Mouse (Mus musculus) v-Abl transformed pro-B cells (cell line): ENCODE measurements around the gene Ggps1.

ENCODE experiments used
- in situ Hi-C, 2 experiments: fragments of 400-800 bp; cut with MboI; formaldehyde crosslinking; loops; one replicate each; pipeline ENCODE4 v1.15.1; 2025; ENCODE audit not compliant: unreplicated experiment in 2 of 2

Ggps1 gene

DNA sequence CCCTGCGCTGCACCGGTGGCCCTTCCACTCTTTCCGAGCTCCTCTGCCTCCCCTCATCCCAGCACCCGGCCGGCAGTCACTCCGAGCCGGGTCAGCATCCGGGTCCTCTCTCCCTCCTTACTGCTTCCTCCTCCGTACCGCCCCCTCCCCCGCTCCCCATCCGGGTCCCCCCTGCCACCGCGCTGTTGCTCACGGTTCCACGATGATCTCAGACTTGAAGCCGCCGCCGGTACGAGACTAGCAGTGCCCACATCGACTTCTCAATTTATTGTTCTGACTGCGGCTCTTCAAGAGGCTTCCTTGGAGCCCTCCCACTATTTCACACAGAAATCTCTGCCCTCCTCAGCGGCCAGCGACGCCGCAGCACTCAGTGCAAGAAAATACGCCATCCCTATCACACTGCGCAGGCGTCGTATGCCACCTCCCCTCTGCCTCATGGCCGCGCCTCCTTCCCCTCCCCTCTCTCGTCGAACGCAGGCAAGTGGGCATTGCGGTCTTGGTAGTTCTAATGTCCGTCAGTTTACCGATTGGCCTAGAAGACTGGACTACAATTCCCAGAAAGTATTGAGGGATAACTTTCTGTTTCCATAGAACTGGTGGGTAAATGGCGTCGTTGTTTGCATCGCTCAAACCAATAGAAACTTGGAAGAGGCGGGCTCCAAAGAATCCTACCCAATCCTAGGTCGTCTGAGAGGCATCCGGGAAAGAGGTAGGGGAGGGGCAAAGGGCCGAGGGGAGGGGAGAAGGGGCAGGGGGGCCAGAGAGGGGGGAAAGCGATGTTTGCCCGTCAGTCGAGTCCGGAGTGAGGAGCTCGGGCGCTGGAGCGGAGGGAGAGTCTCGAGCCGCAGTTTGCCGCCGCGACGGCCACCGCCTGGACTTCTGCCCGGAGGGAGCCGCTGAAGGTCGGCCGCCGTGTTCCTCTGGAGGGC lies at the start of gene Ggps1, which contains the start of gene Arid4b:
TSS of gene Ggps1 (minus strand) at position 476 of the 929 bp plus-strand sequence.
TSS of gene Arid4b (plus strand) at position 220 of the 929 bp plus-strand sequence.
- in situ Hi-C loops = loop anchor here in 1 of 2 experiments (25.0 kb wide), 2 partner anchors 549 to 1626 kb away; partner anchors contain the start of genes Mrpl32 and Psma2

GRCm38 (mm10) chr13:14111146-14111545 lies 47.9 kb upstream of the Ggps1 start:
- in situ Hi-C loops = no loop called here

- in situ Hi-C loops = no loop called here
These were observed 47.0 kb upstream of the Ggps1 start for GRCm38 (mm10) chr13:14110154-14110873.

DNA sequence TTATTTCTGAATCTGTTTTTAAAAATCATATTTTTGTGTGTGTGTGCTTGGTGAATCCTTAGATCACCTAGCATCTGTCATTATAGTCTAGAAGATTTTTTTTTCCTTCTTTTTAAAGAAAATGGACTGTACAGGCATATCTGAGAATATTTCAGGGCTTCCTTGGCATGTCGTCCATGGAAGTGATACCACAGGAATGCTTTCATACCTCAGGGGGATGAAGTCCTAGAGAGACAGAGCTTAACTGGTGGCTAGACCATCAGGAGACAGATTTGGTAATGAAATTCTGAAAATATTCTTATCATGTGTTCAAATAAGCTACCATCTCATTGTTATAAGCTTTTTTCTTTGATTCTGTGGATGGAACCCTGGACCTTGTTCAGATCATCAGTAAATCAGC lies 39.7 kb upstream of the Ggps1 start:
- in situ Hi-C loops = no loop called here

- in situ Hi-C loops = no loop called here
These were observed 25.4 kb upstream of the Ggps1 start for GRCm38 (mm10) chr13:14088669-14089068.

DNA sequence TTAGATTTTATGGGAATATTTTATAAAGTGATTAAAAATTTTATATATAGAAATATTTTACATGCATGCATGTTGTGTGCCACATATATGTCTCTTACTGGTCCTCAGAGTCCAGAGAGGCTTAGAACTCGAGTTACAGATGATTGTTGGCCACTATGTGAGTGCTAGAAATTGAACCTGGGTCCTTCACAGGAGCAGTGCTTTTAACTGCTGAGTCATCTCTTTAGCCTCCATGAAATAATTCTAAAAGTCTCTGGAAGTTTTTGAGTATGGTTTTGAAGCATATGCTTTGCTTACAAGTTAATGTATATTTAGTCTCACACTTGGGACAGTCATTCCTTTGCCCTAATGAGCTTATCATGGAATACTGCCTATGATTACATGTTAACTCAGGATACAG lies 12.0 kb upstream of the Ggps1 start:
- in situ Hi-C loops = no loop called here

GRCm38 (mm10) chr13:14074371-14074770 lies 11.1 kb upstream of the Ggps1 start:
- in situ Hi-C loops = loop anchor here in 1 of 2 experiments (25.0 kb wide), 2 partner anchors 538 to 1637 kb away; partner anchors contain the start of genes Mrpl32 and Psma2

DNA sequence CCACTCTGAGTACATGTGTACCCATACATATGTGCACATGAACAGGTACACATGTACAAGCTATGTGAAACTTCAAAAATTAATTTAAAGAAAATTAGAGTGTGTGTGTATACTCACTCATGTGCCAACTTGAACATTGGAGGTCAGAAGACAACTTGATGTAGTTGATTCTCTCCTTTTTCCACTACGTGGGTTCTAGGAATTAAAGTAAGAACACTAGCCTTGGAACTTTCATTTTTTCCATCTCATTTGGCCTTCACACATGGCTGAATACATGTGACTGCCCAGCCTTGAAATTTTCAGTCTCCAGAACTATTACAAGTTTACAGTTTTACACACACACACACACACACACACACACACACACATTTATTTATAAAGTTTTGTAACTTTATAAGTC lies 6.0 kb upstream of the Ggps1 start:
- in situ Hi-C loops = loop anchor here in 1 of 2 experiments (25.0 kb wide), 2 partner anchors 543 to 1632 kb away; partner anchors contain the start of genes Mrpl32 and Psma2

DNA sequence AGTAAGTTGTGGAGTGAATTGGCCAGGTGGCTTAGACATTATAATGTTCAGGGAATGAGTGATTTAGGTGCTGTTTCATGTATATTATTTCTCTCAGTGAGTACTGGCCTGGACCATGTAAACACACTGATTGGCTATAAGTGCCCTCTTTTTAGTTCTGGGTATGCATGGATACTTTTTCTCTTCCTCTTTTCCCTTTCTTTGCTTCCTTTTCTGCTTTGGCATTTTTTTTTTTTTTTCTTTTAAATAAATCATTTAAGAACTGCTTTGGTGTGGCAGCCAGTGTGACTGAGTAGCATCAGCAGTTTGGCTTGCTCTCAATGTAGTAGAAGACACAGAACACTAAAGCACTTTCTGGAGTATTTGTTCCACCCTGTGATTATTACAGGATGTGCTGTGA lies 4.7 kb upstream of the Ggps1 start:
- in situ Hi-C loops = loop anchor here in 1 of 2 experiments (25.0 kb wide), 2 partner anchors 544 to 1631 kb away; partner anchors contain the start of genes Mrpl32 and Psma2

DNA sequence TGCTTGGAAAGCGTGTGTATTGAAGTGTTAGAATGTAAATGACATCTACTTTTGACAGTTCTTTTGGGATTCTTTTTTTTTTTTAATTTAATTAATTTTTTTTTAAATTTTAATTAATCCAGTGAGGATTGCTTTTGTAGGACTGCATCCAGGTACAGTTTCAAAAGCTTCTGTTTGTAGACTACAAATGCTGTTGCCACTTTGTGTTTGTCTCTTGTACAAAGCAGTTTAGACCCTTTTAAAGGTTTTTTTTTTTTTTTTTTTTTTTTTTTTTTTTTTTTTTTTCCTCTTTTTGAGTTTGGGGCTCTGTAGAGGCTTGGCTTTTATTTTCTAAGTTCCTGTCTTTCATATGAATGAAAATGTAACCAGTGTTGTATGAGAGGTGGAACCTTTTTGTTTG lies 2.4 kb upstream of the Ggps1 start:
- in situ Hi-C loops = loop anchor here in 1 of 2 experiments (25.0 kb wide), 2 partner anchors 547 to 1628 kb away; partner anchors contain the start of genes Mrpl32 and Psma2

- in situ Hi-C loops = loop anchor here in 1 of 2 experiments (25.0 kb wide), 2 partner anchors 547 to 1628 kb away; partner anchors contain the start of genes Mrpl32 and Psma2
These were observed 1.7 kb upstream of the Ggps1 start for GRCm38 (mm10) chr13:14065028-14065380.

DNA sequence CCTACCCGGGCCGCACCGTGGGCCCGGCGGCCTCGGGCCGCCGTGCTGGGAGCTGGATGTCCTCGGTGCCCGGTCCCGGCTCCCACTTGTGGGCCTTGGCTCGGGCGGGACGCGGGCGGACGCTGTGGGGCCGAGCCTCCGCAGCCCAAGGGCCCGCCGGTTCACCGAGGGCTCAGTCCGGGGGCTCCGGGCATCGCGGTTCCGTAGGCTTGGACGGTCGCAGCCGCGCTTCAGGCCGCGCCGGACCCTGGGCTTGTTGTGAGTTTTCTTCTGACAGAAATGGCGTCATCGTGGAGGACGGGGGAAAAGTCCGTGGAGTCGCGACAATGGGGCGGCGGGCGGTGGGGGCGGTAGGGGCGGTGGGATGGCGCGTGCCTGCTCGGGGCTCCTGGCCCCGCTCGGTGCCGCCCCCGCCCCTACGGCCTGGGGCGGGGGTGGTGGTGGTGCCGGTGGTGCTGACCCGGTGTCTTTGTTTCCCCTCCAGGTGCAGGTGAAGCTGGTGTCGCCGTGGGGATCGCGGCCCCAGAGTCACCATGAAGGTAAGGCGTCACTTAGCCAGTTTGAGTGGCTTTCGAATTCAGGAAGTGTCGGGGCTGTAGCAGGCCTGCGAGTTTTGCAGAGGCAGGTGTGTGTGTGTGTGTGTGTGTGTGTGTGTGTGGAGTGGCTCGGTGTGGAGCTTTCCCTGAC lies 1.2 kb upstream of the Ggps1 start:
- in situ Hi-C loops = loop anchor here in 1 of 2 experiments (25.0 kb wide), 2 partner anchors 548 to 1627 kb away; partner anchors contain the start of genes Mrpl32 and Psma2

DNA sequence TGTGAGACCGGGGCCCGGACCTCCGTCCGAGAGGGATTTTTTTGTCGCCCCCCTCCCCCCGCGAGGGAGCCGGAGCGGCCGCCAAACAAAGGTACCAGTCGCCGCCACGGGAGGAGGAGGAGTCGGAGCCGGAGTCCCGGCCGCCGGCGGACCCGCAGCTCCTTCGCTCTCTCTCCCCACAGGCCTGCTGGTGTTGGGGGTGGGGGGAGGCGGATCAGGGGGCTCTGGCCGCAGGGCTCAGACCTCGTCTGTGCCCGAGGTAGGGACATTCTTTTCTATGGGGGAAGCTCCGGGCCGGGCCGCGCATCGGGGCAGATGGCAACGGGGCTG lies 619 bp upstream of the Ggps1 start:
- in situ Hi-C loops = loop anchor here in 1 of 2 experiments (25.0 kb wide), 2 partner anchors 548 to 1627 kb away; partner anchors contain the start of genes Mrpl32 and Psma2

- in situ Hi-C loops = loop anchor here in 1 of 2 experiments (25.0 kb wide), 2 partner anchors 550 to 1625 kb away; partner anchors contain the start of genes Mrpl32 and Psma2
These were observed 877 bp downstream of the Ggps1 start for GRCm38 (mm10) chr13:14062209-14063012.

- in situ Hi-C loops = loop anchor here in 1 of 2 experiments (25.0 kb wide), 2 partner anchors 553 to 1622 kb away; partner anchors contain the start of genes Mrpl32 and Psma2
These were observed 3.7 kb downstream of the Ggps1 start for GRCm38 (mm10) chr13:14059582-14059981.

DNA sequence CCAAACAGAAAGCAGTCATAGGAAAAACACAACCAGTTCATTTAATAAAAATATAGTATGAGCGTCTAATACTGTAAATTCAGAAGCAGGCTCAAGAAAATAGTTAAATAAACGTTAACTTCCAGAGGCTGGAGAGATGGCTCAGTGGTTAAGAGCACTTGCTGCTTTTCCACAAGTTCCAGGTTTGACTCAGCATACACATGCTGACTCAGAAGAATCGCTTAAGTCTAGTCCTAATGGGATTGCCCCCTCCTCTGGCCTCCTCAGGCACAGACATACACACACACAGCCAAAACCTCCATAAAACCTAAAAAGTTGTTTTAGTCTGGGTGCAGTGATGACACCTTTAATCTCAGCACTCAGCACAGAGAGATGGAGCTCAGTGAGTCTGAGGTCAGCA lies 6.5 kb downstream of the Ggps1 start:
- in situ Hi-C loops = loop anchor here in 1 of 2 experiments (25.0 kb wide), 2 partner anchors 556 to 1620 kb away; partner anchors contain the start of genes Mrpl32 and Psma2

- in situ Hi-C loops = loop anchor here in 1 of 2 experiments (25.0 kb wide), 2 partner anchors 562 to 1613 kb away; partner anchors contain the start of genes Mrpl32 and Psma2
These were observed 13.4 kb downstream of the Ggps1 start for GRCm38 (mm10) chr13:14049878-14050277.

GRCm38 (mm10) chr13:14044521-14044920 lies 18.8 kb downstream of the Ggps1 start:
- in situ Hi-C loops = no loop called here

DNA sequence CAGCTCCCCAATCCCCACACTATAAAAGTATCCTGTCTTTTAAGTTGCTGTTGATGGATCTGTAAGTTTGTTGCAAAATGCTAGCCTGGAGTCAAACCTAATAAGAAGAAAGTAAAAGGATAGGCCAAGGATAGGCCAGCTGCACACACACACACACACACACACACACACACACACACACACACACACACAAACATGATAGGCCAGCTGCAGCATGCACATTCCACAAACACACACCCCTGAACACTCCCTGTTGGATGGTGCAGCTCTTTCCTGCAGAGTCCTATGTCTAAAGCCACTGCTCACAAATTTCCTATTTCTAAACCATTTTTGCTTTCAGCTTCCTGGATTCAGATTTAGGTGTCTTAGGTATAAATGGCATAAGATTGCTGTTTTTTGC lies 19.4 kb downstream of the Ggps1 start:
- in situ Hi-C loops = no loop called here
